Mouse (Mus musculus) hindbrain, embryonic 11.5 days (tissue): Measurements from ENCODE around the gene Zfp750. TPM values are rescaled to one million over a fixed set of nuclear protein-coding genes. Genes with fewer than 3 reads are reported as not detected.

Source experiments
- polyA plus RNA-seq: library from polyadenylated mRNA; unstranded; fragments of >200 nt; fragmentation: Nextera tagmentation; extraction: Ambion mirVana; gene quantifications from 2 replicates; pipeline ENCODE4 v1.2.1, GENCODE M21; 2014

Zfp750 gene
- polyA plus RNA-seq, 1 experiment from 2014 or later, result 0.79 TPM

Other genes starting within 250 kb of the Zfp750 start
- 97.7 and 116 TPM in 2 replicates for gene Wdr45b, start 164.9 kb downstream of the Zfp750 start, polyA plus RNA-seq
- gene Rab40b, start 131.1 kb downstream of the Zfp750 start, polyA plus RNA-seq, result 3.3 TPM in 2 replicates
- gene Fn3krp, start 97.9 kb downstream of the Zfp750 start, polyA plus RNA-seq, result 8.5 and 8.6 TPM in 2 replicates
- gene Fn3k, start 84.4 kb downstream of the Zfp750 start, polyA plus RNA-seq, result 2.1 and 2.6 TPM in 2 replicates
- 32.3 and 36.9 TPM in 2 replicates for gene Tbcd, start 67.4 kb downstream of the Zfp750 start, polyA plus RNA-seq
- 4.1 and 5.6 TPM in 2 replicates for gene B3gntl1, start 153.8 kb upstream of the Zfp750 start, polyA plus RNA-seq
- gene Metrnl, start 182.2 kb upstream of the Zfp750 start, polyA plus RNA-seq, result 18.0 and 27.7 TPM in 2 replicates